Mouse (Mus musculus): ENCODE measurements around the gene Rbm18.
"Not testable (repeated sequence)": the region's sequence is repeated elsewhere in the genome, so short reads cannot be mapped to it uniquely, and the experiment has no call there.

Rbm18 gene

DNA sequence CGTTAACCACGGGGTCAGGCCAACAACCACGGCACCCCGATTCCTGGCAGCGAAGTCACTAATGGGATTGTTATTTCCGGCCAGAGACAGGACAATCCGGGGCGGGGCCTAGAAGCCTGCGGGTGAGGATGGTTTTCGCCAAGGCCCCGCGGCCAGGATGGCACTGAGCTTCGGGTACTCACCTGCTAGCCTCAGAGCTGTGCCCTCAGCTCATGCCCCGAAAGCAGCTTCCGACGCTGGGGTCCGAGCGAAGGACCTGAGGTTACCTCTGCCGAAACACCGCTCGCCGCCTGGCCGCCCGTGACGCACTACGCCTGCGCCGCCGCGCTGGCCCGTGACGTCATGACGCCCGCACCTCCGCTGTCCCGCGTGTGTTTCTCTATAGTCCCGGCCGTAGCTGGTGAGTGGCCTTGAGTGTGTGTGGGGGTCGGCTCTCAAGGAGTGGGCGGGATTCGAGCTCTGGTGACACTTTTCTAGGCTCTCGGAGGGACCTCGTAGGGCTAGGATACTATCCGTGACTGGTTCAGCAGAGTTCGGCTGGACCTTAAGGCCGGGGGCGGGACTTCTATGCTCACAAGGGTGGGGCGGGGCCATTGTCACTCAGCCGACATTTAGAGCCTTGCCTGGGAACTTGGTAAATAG, at the start of gene Rbm18, which contains the start of gene Mrrf:
Rbm18 (minus strand) TSS at position 474 of the 642 bp plus-strand sequence.
Mrrf (plus strand) TSS at position 90 of the 642 bp plus-strand sequence.
- peak; percentile 92 for DNase-seq

DNA sequence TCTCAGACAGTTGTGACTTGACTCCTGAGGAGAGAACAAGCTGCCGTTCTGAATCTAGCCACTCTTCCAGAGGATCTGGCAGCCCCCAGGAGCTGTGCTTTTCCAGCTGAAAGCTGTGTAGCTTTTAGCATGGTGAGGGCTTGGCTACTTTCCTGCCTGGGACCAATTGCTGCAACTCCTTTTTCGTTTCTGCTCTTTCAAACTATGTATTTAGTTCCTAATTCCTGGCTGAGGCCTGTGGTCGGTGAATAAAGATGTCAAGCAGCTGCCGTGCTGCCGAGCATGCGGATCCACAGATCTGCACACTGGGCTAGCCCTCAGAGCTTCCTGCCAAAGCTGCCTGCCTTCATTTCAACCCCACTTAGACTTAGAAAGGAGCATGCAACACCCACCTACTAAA, 48.3 kb upstream of the Rbm18 start:
- DNase-seq = no peak

DNA sequence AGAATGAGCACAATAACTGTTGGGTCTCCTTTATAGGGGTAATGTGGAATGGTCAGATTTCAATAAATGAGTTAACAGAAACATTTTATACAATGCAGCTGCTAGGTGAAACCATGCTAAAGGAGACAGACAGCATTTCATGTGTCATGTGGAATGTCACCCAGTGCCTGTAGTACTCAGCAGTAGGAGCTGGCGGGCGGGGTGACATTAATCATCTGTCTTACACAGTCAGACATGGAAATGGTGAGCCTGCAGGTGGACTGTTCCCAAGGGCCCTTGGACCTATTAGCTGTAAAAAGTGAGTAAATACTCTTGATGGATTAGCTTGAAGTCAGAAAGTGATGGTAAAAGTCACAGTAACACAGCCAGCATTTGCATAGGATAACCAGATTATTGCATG, 47.6 kb upstream of the Rbm18 start:
- DNase-seq = no peak

DNA sequence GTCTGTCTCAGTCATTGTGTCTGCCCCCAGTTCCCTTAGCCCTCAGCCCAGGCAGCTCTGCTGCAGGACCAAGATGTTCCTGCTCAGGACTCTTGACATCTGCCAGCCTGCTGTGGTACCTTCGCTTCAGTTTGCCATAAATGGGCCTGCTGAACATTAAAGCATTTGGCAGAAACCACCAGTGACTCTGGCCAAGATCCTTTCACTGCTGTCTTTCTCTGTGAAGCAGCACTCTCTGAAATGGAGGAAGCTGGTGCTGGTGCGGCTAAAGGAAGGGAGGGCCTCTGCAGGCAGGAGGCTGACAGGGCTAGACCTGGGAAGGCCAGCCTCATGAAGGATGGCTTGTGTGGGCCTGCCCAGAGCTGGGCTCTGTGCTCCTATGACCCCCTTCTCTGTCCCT, 46.7 kb upstream of the Rbm18 start:
- no peak for DNase-seq

DNA sequence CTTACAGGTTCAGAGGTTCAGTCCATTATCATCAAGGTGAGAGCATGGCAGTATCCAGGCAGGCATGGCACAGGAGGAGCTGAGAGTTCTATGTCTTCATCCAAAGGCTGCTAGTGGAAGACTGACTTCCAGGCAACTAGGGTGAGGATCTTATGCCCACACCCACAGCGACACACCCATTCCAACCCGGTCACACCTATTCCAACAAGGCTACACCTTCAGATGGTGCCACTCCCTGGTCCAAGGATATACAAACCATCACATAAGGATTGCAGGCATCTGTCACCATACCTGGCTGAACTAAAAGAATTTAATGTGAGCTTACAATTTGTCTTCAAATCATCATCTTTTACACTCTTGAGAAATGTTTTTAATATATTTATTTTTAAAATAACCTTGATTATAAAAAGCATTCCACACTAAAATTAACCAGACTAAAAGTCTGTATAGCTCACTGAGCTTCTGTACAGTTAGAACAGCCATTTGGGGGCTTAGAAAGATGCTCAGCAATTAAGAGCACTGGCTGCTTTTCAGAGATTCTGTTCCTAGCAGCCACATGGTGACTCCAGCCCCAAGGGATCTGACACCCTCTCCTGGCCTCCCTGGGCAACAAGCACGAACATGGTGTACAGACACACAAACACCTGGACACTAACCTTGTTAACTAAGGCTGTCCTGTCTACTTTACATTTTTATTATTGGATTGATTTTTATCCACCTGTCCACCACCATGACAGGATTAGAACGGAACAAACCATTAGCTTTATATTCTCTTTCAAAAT, 45.2 kb upstream of the Rbm18 start:
- not testable (repeated sequence) for DNase-seq

DNA sequence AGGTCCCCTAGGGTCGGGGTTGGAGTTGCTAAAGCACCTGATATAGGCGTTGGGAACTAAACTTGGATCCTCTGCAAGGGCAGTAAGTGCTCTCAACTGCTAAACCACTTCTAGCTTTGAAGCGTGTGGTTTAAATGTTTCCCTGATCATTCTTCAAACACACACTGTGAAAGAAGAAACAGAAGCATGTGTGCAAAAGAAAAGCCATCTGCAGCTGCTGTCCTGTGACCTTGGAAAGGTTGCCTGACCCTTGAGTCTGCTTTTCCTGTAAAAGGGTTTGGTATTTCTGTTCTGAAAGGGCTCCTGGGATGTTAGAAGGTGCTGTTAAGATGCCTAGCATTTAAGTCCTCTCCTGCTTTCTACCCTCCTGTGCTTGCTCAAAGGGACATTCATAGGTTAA, 42.9 kb upstream of the Rbm18 start:
- DNase-seq = no peak

DNA sequence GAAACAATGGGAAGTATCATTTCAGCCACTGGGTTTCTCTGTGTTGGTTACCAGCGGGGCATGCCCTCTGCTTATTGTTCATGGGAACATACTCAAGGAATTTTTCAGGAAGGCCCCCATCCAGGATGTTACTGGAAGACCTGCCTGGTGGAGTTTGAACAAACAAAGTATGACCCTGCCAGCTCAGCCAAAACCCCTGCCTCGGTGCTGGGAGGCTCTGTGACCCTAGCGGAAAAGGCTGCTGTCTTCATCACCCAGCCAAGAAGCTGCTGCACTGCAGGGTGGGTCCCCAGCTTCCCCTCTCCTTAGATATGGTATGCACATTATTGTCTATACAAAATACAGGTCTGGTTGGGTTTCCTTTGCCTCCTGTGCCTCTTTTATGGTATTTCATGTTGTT, 36.0 kb upstream of the Rbm18 start:
- DNase-seq = no peak

DNA sequence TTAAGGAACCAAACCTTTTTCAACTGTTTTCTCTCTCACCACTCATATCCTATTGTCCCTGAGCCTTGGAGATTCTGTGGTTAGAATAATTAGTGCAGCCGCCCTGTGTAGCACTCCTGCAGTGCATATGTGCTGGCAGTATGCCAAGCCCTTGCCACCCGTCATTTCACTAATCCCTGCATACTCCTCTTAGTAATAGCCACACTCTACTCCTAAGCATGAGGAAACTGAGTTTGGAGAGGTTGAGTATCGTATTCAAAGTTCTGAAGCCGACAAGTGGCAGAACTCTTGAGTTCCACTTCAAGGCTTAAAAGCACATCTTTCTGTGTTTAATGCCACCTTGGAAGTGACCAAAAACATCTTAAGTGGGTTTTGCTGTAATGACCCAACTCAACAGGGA, 35.6 kb upstream of the Rbm18 start:
- DNase-seq = no peak

DNA sequence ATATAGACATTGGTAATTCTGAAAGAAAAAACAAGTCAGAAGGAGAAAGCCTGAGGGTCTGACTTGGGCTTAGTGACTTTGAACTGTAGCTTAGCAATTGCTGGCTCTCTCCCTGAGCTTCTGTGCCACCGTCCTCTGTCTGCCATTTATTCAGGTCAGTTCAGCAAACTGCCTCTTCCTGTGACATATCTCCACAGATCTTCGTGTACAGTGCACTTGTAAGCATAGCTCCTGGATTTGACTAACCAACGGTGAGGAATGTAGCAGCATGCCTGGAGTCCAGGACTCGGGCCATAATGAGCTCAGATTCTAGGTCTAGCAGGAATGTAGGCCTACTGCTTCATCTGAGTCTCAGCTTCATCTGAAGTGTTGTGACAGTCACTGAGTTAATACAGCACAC, 32.6 kb upstream of the Rbm18 start:
- no peak for DNase-seq

DNA sequence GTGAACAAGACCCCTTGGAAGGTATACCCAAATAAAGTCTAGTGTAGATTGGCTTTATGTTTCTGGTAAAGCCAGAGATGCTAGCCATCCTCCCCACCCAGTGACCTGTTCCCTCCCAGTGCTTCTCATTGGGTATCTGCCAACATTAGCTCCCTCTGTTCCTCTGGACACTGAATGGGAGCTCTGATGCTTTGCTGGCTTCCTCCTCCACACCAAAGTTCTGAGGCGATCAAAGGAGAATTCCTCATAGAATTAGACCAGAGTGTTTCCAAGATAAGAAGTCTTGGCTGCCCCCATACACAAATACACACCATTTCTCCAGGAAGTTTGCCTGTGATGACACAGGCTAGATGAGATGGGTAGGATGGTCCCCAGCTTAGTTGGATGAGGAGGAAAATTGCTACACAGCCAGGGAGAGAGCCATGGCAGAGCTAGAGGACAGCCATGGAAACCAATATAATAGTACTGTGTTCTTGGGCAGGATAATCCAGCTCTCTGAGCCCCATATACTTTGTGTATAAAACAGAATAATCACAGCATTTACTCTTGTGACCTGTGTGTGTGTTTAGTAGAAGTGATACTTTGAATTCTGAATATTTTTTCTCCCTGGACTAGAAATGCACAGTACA, 31.5 kb upstream of the Rbm18 start:
- no peak for DNase-seq

DNA sequence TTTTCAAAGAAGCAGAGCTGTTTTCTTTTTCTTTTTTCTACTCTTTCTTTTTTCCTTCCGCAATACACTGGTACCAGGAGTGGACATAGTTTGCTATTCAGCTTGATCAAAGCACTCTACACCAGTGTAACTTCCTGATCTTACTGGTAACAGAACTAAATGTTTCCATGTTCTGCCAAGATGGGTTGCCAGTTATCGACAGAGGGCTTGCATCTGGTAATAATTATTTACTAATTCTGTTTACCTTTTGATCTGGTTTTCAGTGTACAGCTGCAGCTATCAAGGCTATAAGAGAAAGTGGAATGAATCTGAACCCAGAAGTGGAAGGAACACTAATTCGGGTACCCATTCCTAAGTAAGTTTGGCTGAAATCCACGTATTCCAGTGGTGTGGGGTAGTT, 22.8 kb upstream of the Rbm18 start:
- no peak for DNase-seq

DNA sequence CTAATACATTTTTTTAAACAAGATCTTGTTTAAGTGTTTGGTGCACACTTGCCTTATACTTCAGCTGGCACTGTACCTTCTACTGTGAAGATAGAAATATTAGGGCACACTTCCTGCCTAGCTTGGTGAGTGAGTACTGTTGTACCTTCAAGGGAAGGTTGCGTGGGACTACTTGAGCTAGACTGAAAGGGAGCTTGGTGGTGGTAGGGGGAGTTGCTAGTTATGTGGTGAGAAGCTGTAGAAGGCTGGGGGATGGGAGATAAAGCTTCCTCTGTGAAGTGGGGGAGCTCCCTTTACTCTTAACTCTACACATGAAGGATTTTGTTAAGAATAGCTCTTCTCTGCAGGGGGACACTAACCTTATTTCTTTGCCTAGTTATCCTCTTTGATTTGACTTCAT, 20.9 kb upstream of the Rbm18 start:
- peak; percentile 7 for DNase-seq

DNA sequence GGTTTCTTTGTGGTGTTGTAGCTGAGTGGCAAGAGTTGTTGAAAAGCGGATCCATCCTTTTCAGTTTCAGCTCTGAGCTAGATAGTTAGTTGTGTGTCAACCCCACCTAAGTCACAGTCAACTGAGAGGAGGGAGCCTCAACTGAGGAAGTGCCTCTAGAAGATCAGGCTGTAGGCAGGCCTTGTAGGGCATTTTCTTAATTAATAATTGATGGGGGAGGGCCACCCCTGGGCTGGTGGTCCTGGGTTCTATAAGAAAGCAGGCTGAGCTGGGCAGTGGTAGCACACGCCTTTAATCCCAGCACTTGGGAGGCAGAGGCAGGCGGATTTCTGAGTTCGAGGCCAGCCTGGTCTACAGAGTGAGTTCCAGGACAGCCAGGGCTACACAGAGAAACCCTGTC, 15.8 kb upstream of the Rbm18 start:
- DNase-seq = not testable (repeated sequence)

DNA sequence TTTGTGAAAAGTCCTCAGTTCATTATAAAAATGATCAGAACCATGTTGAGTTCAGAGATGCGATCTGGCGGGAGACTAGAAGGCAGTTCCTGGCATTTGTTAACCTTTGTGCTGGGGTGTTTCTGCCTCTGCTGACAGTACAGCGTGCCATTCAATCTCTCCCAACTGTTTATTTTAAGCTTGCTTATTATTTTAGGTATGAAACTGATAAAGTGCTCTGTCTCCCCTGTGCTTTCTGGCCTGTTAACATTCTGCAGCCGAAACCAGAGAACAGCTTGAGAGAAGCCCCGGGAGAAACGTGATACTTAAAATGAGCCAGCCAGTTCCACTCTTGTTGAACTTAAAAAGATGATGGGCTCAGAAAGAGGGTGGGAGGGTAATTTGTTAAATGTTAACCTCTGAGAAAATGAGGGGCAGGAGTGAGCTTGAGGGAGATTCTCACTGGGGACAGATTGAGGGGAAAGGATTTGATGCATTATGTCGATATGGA, 12.3 kb upstream of the Rbm18 start:
- no peak for DNase-seq

DNA sequence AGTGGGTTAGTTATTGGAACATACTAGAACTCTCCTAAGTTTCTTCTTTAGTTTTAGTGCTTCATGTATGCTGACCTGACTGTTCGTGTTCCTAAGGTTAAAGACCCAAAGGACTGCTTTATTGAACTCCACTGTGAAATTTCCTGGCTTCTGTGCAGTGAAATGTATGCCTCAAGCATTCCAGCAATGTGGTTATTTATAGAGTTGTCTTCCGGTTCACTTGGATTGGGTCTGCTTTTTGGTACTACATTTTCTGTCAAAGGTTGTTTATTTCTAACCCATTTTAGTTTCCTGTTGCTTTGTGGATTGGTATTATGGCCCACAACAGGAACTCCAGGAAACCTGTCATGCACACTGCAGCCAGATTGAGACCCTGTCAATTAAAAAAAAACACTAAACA, 2.5 kb upstream of the Rbm18 start:
- DNase-seq = no peak

DNA sequence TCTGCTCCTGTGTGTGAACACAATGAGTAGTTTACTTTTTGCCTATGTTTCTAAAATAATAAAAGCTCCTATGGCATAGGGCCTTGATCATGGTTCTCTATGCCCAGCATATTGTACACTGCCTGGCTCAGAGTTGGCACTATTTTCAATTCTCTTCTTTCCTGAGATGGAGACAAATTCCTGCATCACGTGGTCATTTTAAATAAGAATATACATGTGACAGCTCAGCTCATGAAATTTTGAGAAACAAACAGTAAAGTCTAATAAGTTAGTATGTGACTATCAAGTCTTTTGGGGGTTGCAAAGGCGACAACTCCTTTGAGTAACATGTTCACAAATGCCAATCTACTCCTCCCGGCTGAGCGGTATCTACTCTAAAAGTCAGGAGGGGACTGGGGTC, 686 bp downstream of the Rbm18 start:
- DNase-seq = no peak

DNA sequence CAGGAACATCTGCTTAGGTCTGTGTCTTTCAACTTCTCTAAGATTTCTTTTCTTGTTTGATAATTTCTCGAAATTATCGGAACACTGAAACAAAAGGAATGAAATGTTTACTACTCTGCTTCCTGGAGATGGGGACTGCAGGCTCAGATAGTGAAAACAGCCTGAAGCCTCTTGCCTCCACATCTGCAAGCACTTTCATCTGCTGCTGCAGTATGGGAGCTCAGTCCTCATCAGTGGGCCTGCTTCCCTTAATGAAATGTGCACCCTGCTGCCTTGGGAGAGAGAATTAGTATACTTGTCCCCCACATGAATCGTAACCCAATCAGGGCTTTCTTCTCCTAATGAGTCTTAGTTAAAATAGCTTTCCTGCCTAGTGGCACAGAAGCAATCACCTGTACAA, 7.5 kb downstream of the Rbm18 start:
- no peak for DNase-seq

DNA sequence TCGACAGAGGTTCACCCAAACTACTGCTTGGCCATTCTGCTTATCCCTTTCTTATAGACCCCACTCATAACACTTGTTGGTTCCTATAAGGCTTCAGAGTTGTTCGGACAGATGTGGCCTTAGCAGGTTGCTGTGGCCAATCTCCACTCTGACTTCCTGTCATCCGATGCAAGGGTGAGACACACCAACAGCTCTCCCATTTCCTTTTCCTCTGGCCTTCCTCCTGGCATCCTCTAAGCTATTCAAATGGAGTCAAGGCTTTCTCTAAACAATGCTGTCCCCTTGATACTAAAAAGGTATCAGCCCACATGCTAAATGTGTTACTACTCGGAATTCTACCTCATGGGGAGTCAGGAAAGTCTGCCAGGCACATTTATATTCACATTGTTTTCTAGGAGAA, 8.6 kb downstream of the Rbm18 start:
- DNase-seq = no peak

DNA sequence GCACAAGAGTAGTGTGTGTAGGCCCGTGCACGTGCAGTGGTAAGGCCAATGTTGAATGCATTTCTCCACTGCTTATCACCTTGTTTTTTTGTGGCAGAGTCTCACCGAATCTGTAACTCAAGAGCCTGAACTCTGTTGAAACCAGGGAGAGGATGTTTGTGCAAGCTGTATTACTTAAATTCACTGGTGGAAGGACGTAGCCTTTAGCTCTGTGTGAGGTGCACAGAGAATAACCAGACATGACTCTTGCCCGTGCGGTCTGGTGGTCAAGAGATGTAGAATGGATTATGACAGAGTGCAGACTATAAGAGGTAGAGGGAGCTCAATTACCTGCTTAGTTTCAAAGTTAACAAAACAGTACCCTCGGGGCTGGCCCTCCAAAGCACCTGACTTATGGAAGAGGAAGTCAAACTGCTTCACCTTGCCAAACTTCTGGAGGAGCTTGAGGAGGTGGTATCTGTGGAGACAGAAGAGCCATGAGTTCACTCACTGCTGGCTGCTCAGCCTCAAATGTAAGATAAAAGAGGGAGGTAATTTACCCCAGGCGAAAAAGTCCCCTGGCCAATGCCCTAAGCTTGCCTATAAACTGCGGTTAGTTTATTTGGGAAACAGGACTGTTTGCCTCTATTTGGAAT, 9.7 kb downstream of the Rbm18 start:
- no peak for DNase-seq

DNA sequence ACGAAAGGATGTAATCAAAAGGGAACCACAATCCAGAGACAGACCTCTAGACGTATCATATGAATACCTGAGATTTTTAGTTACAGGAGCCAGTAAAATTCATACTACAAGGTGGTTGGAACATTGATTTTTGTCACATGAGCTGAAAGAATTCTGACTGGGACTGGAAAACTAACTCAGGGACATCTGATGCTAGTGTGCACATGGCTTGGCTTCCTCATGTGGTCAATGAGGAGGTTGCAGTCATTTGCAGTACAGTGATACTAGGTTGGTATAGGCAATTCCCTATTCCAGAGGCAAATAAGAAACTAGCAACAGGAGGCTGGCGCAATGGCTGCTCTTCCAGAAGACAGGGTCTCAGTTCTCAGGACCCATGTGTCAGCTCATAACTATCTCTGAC, 23.9 kb downstream of the Rbm18 start:
- no peak for DNase-seq

DNA sequence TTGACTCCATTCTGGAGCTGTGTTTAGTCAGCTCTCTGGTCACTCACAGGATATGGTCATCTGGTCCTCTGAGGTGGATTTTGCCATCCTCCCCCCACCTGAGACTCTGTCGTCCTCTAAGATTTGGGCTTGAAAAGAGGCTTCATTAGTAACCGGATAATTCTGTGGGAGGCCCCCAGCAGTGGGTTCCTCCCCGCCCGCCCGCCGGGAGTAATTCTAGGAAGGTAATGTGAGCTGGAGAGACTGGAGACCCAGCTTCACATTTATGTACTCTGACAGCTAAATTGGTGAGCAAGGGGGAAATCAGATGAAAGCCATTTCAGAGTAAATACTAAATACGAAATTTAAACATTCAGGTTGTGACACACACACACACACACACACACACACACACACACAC, 28.0 kb downstream of the Rbm18 start:
- no peak for DNase-seq

DNA sequence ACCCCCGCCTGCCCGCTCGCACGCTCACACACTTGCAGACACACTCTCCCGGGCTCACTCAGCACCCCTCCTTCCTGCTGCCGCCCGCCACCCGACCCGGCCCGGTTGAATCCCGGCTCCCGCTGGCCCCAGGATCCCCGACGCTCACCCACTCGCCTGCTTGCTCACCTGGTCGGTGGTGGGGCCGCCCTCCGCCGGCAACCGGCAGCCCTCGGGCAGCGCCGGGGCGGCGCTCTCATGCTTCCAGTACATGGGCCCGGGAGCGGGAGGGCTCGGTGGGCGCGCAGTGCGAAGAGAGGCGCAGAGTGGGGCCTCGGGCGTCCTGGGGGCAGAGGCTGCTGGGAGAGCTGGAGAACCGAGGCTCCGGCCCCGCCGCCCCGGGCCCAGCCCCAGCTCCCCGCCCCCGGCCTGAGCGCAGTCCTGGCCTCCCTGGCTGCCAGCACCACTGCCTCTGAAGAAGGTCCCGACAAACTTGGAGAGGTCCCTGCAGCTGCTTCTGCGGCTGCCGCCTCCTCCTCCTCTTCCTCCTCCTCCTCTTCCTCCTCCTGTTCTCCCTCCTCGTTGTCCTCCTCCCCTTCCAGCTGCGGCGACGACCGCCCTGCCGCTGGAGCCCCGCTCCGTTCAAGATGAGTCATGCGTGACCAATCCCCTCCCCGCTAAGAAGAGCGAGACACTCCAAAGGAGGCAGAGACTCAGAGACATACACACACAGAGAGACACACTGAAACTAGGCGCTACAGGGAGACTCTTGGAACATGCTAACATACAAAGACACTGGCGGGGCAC, 31.4 kb downstream of the Rbm18 start, which contains the start of gene Lhx6:
Lhx6 (minus strand) TSS at position 453 of the 786 bp plus-strand sequence.
- no peak for DNase-seq
